Mouse (Mus musculus): ENCODE data around the gene Fhl2. TPM values are rescaled to one million over a fixed set of nuclear protein-coding genes. Genes with fewer than 3 reads are reported as not detected.
"Not testable (repeated sequence)": the region's sequence is repeated elsewhere in the genome, so short reads cannot be mapped to it uniquely, and the experiment has no call there.

Gene Fhl2
- polyA plus RNA-seq, 1 experiment = not detected

GRCm38 (mm10) chr1:43203282-43203681 lies 6.5 kb upstream of the Fhl2 start:
- Histone ChIP-seq H3K4me3 (ENCODE audit: insufficient read depth, low read depth, low read length) (no peak overlapping the region), H3K27ac (replicated peaks; ENCODE audit: low read depth, low read length) (no peak overlapping the region), H3K4me1 (ENCODE audit: control insufficient read depth, insufficient read depth, insufficient read length, low read length) (peaks cover 2% of the 10 kb centered on the region; the same call in 1 of the 2 replicates)

GRCm38 (mm10) chr1:43202226-43202625 lies 5.4 kb upstream of the Fhl2 start:
- no peak overlapping the region for H3K27ac ChIP-seq (replicated peaks; ENCODE audit: low read depth, low read length)
- peaks cover 2% of the 10 kb centered on the region; the same call in 1 of the 2 replicates for H3K4me1 ChIP-seq (ENCODE audit: control insufficient read depth, insufficient read depth, insufficient read length, low read length)
- H3K4me3 ChIP-seq (ENCODE audit: insufficient read depth, low read depth, low read length) = no peak overlapping the region

GRCm38 (mm10) chr1:43201796-43202195 lies 5.0 kb upstream of the Fhl2 start:
- H3K4me3 ChIP-seq (ENCODE audit: insufficient read depth, low read depth, low read length) = no peak overlapping the region
- H3K4me1 ChIP-seq (ENCODE audit: control insufficient read depth, insufficient read depth, insufficient read length, low read length) = peaks cover 2% of the 10 kb centered on the region; the same call in 1 of the 2 replicates
- no peak overlapping the region for H3K27ac ChIP-seq (replicated peaks; ENCODE audit: low read depth, low read length)

GRCm38 (mm10) chr1:43199867-43200240 lies 3.1 kb upstream of the Fhl2 start:
- no peak overlapping the region for H3K4me3 ChIP-seq (ENCODE audit: insufficient read depth, low read depth, low read length)
- no peak overlapping the region for H3K27ac ChIP-seq (replicated peaks; ENCODE audit: low read depth, low read length)

DNA sequence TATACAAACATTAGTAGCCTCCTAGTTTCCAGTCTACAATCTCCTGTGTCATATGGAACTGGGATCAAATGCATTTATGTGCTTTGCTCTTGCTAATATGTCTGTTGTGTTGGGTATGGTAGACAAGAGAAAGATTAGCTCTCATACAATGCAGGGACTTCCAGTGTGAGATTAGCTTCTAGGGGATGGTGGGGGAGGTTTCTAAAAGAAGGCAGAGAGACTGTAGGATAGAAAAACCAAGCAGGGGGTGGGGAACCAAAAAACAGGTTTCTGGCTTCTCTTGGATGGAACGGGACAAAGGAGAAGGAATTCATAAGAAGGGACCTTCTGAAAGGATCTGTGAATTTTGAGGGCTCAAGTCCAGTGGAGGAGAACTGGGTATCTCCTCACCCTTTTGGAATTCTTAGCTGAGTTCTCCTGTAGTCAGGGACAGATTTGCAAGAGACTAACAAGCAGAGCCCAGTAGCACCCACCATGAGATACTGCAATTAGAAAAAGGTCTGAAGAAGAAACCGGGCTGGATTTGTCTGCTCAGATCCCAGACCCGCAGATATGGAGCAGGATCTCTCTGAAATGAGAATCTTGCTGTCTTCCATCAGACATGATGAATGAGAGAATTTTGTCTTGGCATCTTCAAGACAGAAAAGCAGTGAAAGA lies 2.6 kb upstream of the Fhl2 start:
- Histone ChIP-seq H3K4me3 (ENCODE audit: insufficient read depth, low read depth, low read length) (no peak overlapping the region), H3K4me1 (ENCODE audit: control insufficient read depth, insufficient read depth, insufficient read length, low read length) (peaks cover 2% of the 10 kb centered on the region; the same call in 1 of the 2 replicates), H3K27ac (replicated peaks; ENCODE audit: low read depth, low read length) (no peak overlapping the region)

More at GRCm38 (mm10) chr1:43199867-43200240, 3.1 kb upstream of the Fhl2 start:
- H3K4me1 ChIP-seq (ENCODE audit: control insufficient read depth, insufficient read depth, insufficient read length, low read length) = peaks cover 2% of the 10 kb centered on the region; the same call in 1 of the 2 replicates

DNA sequence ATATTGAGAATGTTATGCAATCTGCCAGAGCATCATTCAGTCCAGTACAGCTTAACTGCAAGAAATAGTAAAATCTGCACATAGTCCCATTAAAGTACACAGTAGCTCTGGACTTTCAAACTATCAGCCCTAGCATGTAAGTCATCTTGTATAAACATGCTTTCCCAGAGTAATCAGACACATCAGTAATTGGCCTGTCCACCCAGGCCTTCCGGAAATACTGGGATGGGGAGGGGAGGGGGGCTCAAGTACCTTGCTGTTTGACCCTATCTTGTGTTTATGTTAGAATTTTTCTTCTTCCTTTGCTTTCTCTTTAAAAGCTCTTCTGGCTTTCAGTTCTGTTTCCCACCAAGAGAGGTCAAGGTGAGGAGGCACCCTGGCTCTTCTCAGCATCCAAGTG lies 725 bp downstream of the Fhl2 start:
- no peak overlapping the region for H3K4me3 ChIP-seq (ENCODE audit: insufficient read depth, low read depth, low read length)
- H3K27ac ChIP-seq (replicated peaks; ENCODE audit: low read depth, low read length) = no peak overlapping the region

DNA sequence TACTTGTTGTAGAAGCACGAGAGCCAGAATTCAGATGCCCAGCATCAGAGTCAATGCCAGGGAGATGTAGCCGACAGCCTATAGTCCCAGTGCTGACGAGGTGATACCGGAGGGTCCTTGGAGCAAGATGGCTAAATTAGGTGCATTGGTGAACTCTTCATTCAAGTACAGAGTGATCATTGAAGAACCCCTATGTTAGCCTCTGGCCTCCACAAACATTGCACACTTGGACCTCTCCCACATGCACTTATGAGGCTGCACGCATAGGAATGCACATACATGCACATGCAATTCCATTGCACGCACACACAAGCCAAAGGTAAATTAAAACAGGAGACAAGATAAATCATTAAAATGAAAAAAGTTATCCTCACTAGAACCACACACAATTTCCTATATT lies 3.4 kb downstream of the Fhl2 start:
- no peak overlapping the region for H3K27ac ChIP-seq (replicated peaks; ENCODE audit: low read depth, low read length)
- no peaks in the 10 kb centered on the region for H3K4me1 ChIP-seq (ENCODE audit: control insufficient read depth, insufficient read depth, insufficient read length, low read length)
- H3K4me3 ChIP-seq (ENCODE audit: insufficient read depth, low read depth, low read length) = no peak overlapping the region

More for the DNA sequence above, 725 bp downstream of the Fhl2 start:
- H3K4me1 ChIP-seq (ENCODE audit: control insufficient read depth, insufficient read depth, insufficient read length, low read length) = no peaks in the 10 kb centered on the region

GRCm38 (mm10) chr1:43192471-43192870 lies 4.3 kb downstream of the Fhl2 start:
- Histone ChIP-seq H3K4me1 (ENCODE audit: control insufficient read depth, insufficient read depth, insufficient read length, low read length) (no peaks in the 10 kb centered on the region), H3K27ac (replicated peaks; ENCODE audit: low read depth, low read length) (no peak overlapping the region), H3K4me3 (ENCODE audit: insufficient read depth, low read depth, low read length) (no peak overlapping the region)

GRCm38 (mm10) chr1:43191078-43191477 lies 5.7 kb downstream of the Fhl2 start:
- no peaks in the 10 kb centered on the region for H3K4me1 ChIP-seq (ENCODE audit: control insufficient read depth, insufficient read depth, insufficient read length, low read length)
- H3K4me3 ChIP-seq (ENCODE audit: insufficient read depth, low read depth, low read length) = no peak overlapping the region
- no peak overlapping the region for H3K27ac ChIP-seq (replicated peaks; ENCODE audit: low read depth, low read length)

GRCm38 (mm10) chr1:43188893-43189292 lies 7.9 kb downstream of the Fhl2 start:
- H3K27ac ChIP-seq (replicated peaks; ENCODE audit: low read depth, low read length); H3K4me1 ChIP-seq (ENCODE audit: control insufficient read depth, insufficient read depth, insufficient read length, low read length); H3K4me3 ChIP-seq (ENCODE audit: insufficient read depth, low read depth, low read length): not testable (repeated sequence)

- Histone ChIP-seq H3K27ac (replicated peaks; ENCODE audit: low read depth, low read length) (no peak overlapping the region), H3K4me1 (ENCODE audit: control insufficient read depth, insufficient read depth, insufficient read length, low read length) (no peaks in the 10 kb centered on the region), H3K4me3 (ENCODE audit: insufficient read depth, low read depth, low read length) (no peak overlapping the region)
These were observed 10.4 kb downstream of the Fhl2 start for GRCm38 (mm10) chr1:43186334-43186733.

GRCm38 (mm10) chr1:43180912-43181311 lies 15.9 kb downstream of the Fhl2 start:
- H3K4me3 ChIP-seq (ENCODE audit: insufficient read depth, low read depth, low read length) = no peak overlapping the region
- H3K27ac ChIP-seq (replicated peaks; ENCODE audit: low read depth, low read length) = no peak overlapping the region
- H3K4me1 ChIP-seq (ENCODE audit: control insufficient read depth, insufficient read depth, insufficient read length, low read length) = no peaks in the 10 kb centered on the region

DNA sequence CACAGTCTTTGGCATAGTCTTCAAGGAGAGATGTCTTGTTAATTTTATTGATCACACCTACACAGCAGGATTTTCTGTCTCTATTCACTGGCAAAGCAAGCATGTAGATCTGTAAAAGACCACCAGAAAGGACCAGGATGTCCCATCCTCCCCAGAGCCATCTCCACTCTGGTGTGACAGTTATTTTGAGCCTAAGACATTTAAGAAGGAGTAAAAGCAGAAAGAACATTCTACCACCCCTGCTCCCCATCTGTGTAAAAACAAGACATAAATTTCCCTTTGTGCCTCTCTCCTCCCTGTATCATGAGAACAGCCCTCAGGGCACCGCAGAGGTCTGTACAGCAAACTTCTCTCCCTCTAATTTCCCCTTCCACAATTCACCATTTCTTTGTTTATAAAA lies 18.0 kb downstream of the Fhl2 start:
- Histone ChIP-seq H3K4me1 (ENCODE audit: control insufficient read depth, insufficient read depth, insufficient read length, low read length) (no peaks in the 10 kb centered on the region), H3K27ac (replicated peaks; ENCODE audit: low read depth, low read length) (no peak overlapping the region), H3K4me3 (ENCODE audit: insufficient read depth, low read depth, low read length) (no peak overlapping the region)

DNA sequence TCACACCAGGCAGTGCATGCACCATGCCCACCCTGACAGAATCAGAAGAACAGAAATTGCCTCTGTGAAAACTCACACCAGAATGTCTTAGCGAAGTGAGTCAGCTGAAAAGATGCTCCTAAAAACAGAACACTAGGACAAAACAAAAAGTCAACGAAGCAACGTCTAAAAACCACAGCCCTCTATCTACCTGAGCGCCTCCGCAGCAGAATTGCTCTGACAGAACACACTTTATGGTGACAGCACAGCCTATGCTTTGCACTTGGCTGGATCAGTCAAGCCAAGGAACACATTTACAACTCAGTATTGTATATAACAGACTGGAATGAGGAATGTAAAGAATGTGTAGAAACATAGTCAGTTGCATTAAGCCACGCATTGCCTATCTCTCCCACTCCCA lies 18.4 kb downstream of the Fhl2 start:
- Histone ChIP-seq H3K4me1 (ENCODE audit: control insufficient read depth, insufficient read depth, insufficient read length, low read length) (no peaks in the 10 kb centered on the region), H3K27ac (replicated peaks; ENCODE audit: low read depth, low read length) (no peak overlapping the region), H3K4me3 (ENCODE audit: insufficient read depth, low read depth, low read length) (no peak overlapping the region)

GRCm38 (mm10) chr1:43173283-43174226 lies 23.2 kb downstream of the Fhl2 start:
- H3K27ac ChIP-seq (replicated peaks; ENCODE audit: low read depth, low read length) = no peak overlapping the region
- no peaks in the 10 kb centered on the region for H3K4me1 ChIP-seq (ENCODE audit: control insufficient read depth, insufficient read depth, insufficient read length, low read length)
- no peak overlapping the region for H3K4me3 ChIP-seq (ENCODE audit: insufficient read depth, low read depth, low read length)

Measured in brown adipose tissue, adult 24 weeks (tissue).